Mouse (Mus musculus) MEL (cell line): Measurements from ENCODE around the gene Itpr3. TPM values are rescaled to one million over a fixed set of nuclear protein-coding genes. Genes with fewer than 3 reads are reported as not detected.

ENCODE experiments used
- DNase-seq: peaks from one replicate; pipeline ENCODE4 v3.0.0; 2011; ENCODE audit warnings: low read depth, low spot score
- H3K27ac ChIP-seq: 2 replicates; pipeline ENCODE4 v1.5.1; 2012; ENCODE audit warnings: low read depth, mild to moderate bottlenecking, control low read depth, low read length, moderate library complexity; ENCODE audit not compliant: control insufficient read depth
- H3K27me3 ChIP-seq, 2 experiments: fragments of 150-350 bp in 1 of 2; sonication (generic) in 1 of 2; 2 replicates each; pipeline ENCODE4 v1.6.1; 2012; ENCODE audit warnings: low read length in 2 of 2, mild to moderate bottlenecking in 2 of 2, improper control_type of control experiment in 1 of 2, moderate library complexity in 1 of 2; ENCODE audit not compliant: insufficient read depth in 2 of 2, control insufficient read depth in 1 of 2
- H3K36me3 ChIP-seq, 2 experiments: 2 replicates each; pipeline ENCODE4 v1.6.1; 2012 to 2014; ENCODE audit warnings: low read length in 2 of 2, improper control_type of control experiment in 1 of 2, inconsistent platforms in 1 of 2, mild to moderate bottlenecking in 1 of 2; ENCODE audit not compliant: insufficient read depth in 2 of 2, control insufficient read depth in 1 of 2
- H3K4me1 ChIP-seq, 2 experiments: fragments of 150-350 bp in 1 of 2; sonication (generic) in 1 of 2; 2 replicates each; pipeline ENCODE4 v1.6.1; 2012; ENCODE audit warnings: low read length in 2 of 2, improper control_type of control experiment in 1 of 2, mild to moderate bottlenecking in 1 of 2; ENCODE audit not compliant: insufficient read depth in 2 of 2, control insufficient read depth in 1 of 2
- H3K4me3 ChIP-seq, 2 experiments: fragments of 150-350 bp in 1 of 2; sonication (generic) in 1 of 2; 2 replicates each; pipeline ENCODE4 v1.5.1; 2012; ENCODE audit warnings: low read depth in 2 of 2, low read length in 2 of 2, mild to moderate bottlenecking in 2 of 2, moderate library complexity in 2 of 2, control low read depth in 1 of 2, improper control_type of control experiment in 1 of 2; ENCODE audit not compliant: control insufficient read depth in 1 of 2, insufficient read depth in 1 of 2
- H3K79me2 ChIP-seq: 2 replicates; pipeline ENCODE4 v1.6.1; 2012; ENCODE audit warnings: mild to moderate bottlenecking, low read length, moderate library complexity; ENCODE audit not compliant: control insufficient read depth, poor library complexity, insufficient read depth
- H3K9ac ChIP-seq: 2 replicates; pipeline ENCODE4 v1.6.1; 2012; ENCODE audit warnings: low read depth, mild to moderate bottlenecking, control low read depth, low read length, moderate library complexity; ENCODE audit not compliant: control insufficient read depth, poor library complexity, severe bottlenecking
- H3K9me3 ChIP-seq: fragments of 150-350 bp; sonication (generic); replicated peaks from 2 replicates; pipeline ENCODE4 v1.6.1; 2012; ENCODE audit warnings: mild to moderate bottlenecking, low read length, improper control_type of control experiment, moderate library complexity; ENCODE audit not compliant: insufficient read depth
- CHD2 ChIP-seq: IDR thresholded peaks from 2 replicates; pipeline ENCODE4 v1.6.1; 2011; ENCODE audit warnings: low read length, improper control_type of control experiment
- CTCF ChIP-seq, 3 experiments: IDR thresholded peaks in 2 of 3; conservative IDR thresholded peaks in 1 of 3; 2 replicates each; pipeline ENCODE4 v1.5.1; 2011 to 2012; ENCODE audit warnings: low read length in 3 of 3, low read depth in 2 of 3, mild to moderate bottlenecking in 2 of 3, improper control_type of control experiment in 1 of 3, inconsistent platforms in 1 of 3, mixed read lengths in 1 of 3, moderate library complexity in 1 of 3; ENCODE audit not compliant: control insufficient read depth in 1 of 3, insufficient read depth in 1 of 3, poor library complexity in 1 of 3, severe bottlenecking in 1 of 3
- E2F4 ChIP-seq: IDR thresholded peaks from 2 replicates; pipeline ENCODE4 v1.6.1; 2011; ENCODE audit warnings: low read depth, low read length, improper control_type of control experiment, borderline replicate concordance
- ELF1 ChIP-seq: IDR thresholded peaks from 2 replicates; pipeline ENCODE4 v1.6.1; 2014; ENCODE audit warnings: low read depth, mild to moderate bottlenecking, inconsistent platforms, low read length, improper control_type of control experiment, moderate library complexity
- EP300 ChIP-seq, 2 experiments: IDR thresholded peaks; 2 replicates each; pipeline ENCODE4 v1.6.1; 2011; ENCODE audit warnings: improper control_type of control experiment in 2 of 2, low read length in 2 of 2, low read depth in 1 of 2, mild to moderate bottlenecking in 1 of 2
- ETS1 ChIP-seq: IDR thresholded peaks from 2 replicates; pipeline ENCODE4 v1.6.1; 2012; ENCODE audit warnings: low read depth, mild to moderate bottlenecking, inconsistent platforms, low read length, improper control_type of control experiment, moderate library complexity
- GABPA ChIP-seq: IDR thresholded peaks from 2 replicates; pipeline ENCODE4 v1.6.1; 2012; ENCODE audit warnings: low read depth, mild to moderate bottlenecking, inconsistent platforms, low read length, improper control_type of control experiment, moderate library complexity
- GATA1 ChIP-seq: IDR thresholded peaks from 2 replicates; pipeline ENCODE4 v1.6.1; 2011; ENCODE audit warnings: low read depth, low read length, improper control_type of control experiment
- HCFC1 ChIP-seq: IDR thresholded peaks from 2 replicates; pipeline ENCODE4 v1.6.1; 2012; ENCODE audit warnings: low read depth, mild to moderate bottlenecking, inconsistent platforms, low read length, improper control_type of control experiment, moderate library complexity
- JUND ChIP-seq: IDR thresholded peaks from 2 replicates; pipeline ENCODE4 v1.6.1; 2011; ENCODE audit warnings: low read depth, mild to moderate bottlenecking, improper control_type of control experiment, low read length
- MAFK ChIP-seq: IDR thresholded peaks from 2 replicates; pipeline ENCODE4 v1.6.1; 2011; ENCODE audit warnings: low read depth, mild to moderate bottlenecking, low read length, improper control_type of control experiment, borderline replicate concordance
- MAX ChIP-seq: IDR thresholded peaks from 2 replicates; pipeline ENCODE4 v1.6.1; 2011; ENCODE audit warnings: low read length, improper control_type of control experiment
- MAZ ChIP-seq: IDR thresholded peaks from 2 replicates; pipeline ENCODE4 v1.6.1; 2012; ENCODE audit warnings: low read depth, mild to moderate bottlenecking, inconsistent platforms, low read length, improper control_type of control experiment
- MEF2A ChIP-seq: IDR thresholded peaks from 2 replicates; pipeline ENCODE4 v1.6.1; 2014; ENCODE audit warnings: low read depth, mild to moderate bottlenecking, inconsistent platforms, low read length, improper control_type of control experiment; ENCODE audit not compliant: poor library complexity, insufficient replicate concordance, severe bottlenecking; ENCODE audit errors: extremely low read depth
- MXI1 ChIP-seq: IDR thresholded peaks from 2 replicates; pipeline ENCODE4 v1.6.1; 2011; ENCODE audit warnings: mild to moderate bottlenecking, low read depth, low read length, improper control_type of control experiment
- MYB ChIP-seq: IDR thresholded peaks from 2 replicates; pipeline ENCODE4 v1.6.1; 2011; ENCODE audit warnings: mild to moderate bottlenecking, low read depth, low read length, improper control_type of control experiment
- MYC ChIP-seq: IDR thresholded peaks from 2 replicates; pipeline ENCODE4 v1.6.1; 2011; ENCODE audit warnings: low read depth, mild to moderate bottlenecking, low read length, improper control_type of control experiment, moderate library complexity
- NELFE ChIP-seq: IDR thresholded peaks from 2 replicates; pipeline ENCODE4 v1.6.1; 2011; ENCODE audit warnings: low read depth, low read length, improper control_type of control experiment
- NRF1 ChIP-seq: IDR thresholded peaks from 2 replicates; pipeline ENCODE4 v1.6.1; 2014; ENCODE audit warnings: low read depth, mild to moderate bottlenecking, inconsistent platforms, low read length, improper control_type of control experiment, moderate library complexity; ENCODE audit not compliant: poor library complexity, insufficient read depth, severe bottlenecking
- POLR2A ChIP-seq, 2 experiments: IDR thresholded peaks; 2 replicates each; pipeline ENCODE4 v1.6.1; 2011 to 2012; ENCODE audit warnings: low read length in 2 of 2, mild to moderate bottlenecking in 2 of 2, control low read depth in 1 of 2, improper control_type of control experiment in 1 of 2, low read depth in 1 of 2, moderate library complexity in 1 of 2; ENCODE audit not compliant: control insufficient read depth in 1 of 2, insufficient read depth in 1 of 2, poor library complexity in 1 of 2
- POLR2AphosphoS2 ChIP-seq: IDR thresholded peaks from 2 replicates; pipeline ENCODE4 v1.6.1; 2011; ENCODE audit warnings: low read length, improper control_type of control experiment
- POLR2AphosphoS5 ChIP-seq: IDR thresholded peaks from 2 replicates; pipeline ENCODE4 v1.6.1; 2012; ENCODE audit warnings: low read depth, borderline replicate concordance, mild to moderate bottlenecking, inconsistent platforms, low read length, moderate library complexity, mixed read lengths
- RAD21 ChIP-seq: IDR thresholded peaks from 2 replicates; pipeline ENCODE4 v1.6.1; 2011; ENCODE audit warnings: mild to moderate bottlenecking, low read depth, low read length, improper control_type of control experiment
- RCOR1 ChIP-seq: IDR thresholded peaks from 2 replicates; pipeline ENCODE4 v1.6.1; 2012; ENCODE audit warnings: low read depth, mild to moderate bottlenecking, inconsistent platforms, low read length, improper control_type of control experiment
- SIN3A ChIP-seq: IDR thresholded peaks from 2 replicates; pipeline ENCODE4 v1.6.1; 2012; ENCODE audit warnings: low read length, improper control_type of control experiment, inconsistent platforms
- SMC3 ChIP-seq: IDR thresholded peaks from 2 replicates; pipeline ENCODE4 v1.6.1; 2011; ENCODE audit warnings: low read depth, low read length, improper control_type of control experiment
- TAL1 ChIP-seq: IDR thresholded peaks from 2 replicates; pipeline ENCODE4 v1.6.1; 2012; ENCODE audit warnings: mild to moderate bottlenecking, inconsistent platforms, low read length, moderate library complexity, mixed read lengths
- TBP ChIP-seq: IDR thresholded peaks from 2 replicates; pipeline ENCODE4 v1.8.0; 2011; ENCODE audit warnings: low read depth, low read length, improper control_type of control experiment
- TCF12 ChIP-seq: IDR thresholded peaks from 2 replicates; pipeline ENCODE4 v1.6.1; 2014; ENCODE audit warnings: low read depth, mild to moderate bottlenecking, inconsistent platforms, low read length, improper control_type of control experiment, moderate library complexity
- UBTF ChIP-seq: IDR thresholded peaks from 2 replicates; pipeline ENCODE4 v1.6.1; 2012; ENCODE audit warnings: low read depth, mild to moderate bottlenecking, inconsistent platforms, low read length, improper control_type of control experiment, moderate library complexity, borderline replicate concordance; ENCODE audit not compliant: insufficient read depth
- USF1 ChIP-seq: IDR thresholded peaks from 2 replicates; pipeline ENCODE4 v1.6.1; 2014; ENCODE audit warnings: low read depth, mild to moderate bottlenecking, inconsistent platforms, low read length, improper control_type of control experiment, moderate library complexity
- USF2 ChIP-seq, 2 experiments: IDR thresholded peaks; 2 replicates each; pipeline ENCODE4 v1.6.1; 2011 to 2012; ENCODE audit warnings: improper control_type of control experiment in 2 of 2, low read length in 2 of 2, borderline replicate concordance in 1 of 2, inconsistent platforms in 1 of 2, low read depth in 1 of 2, mild to moderate bottlenecking in 1 of 2; ENCODE audit not compliant: insufficient read depth in 1 of 2
- ZC3H11A ChIP-seq: IDR thresholded peaks from 2 replicates; pipeline ENCODE4 v1.6.1; 2012; ENCODE audit warnings: low read depth, mild to moderate bottlenecking, inconsistent platforms, low read length, improper control_type of control experiment
- ZKSCAN1 ChIP-seq: IDR thresholded peaks from 2 replicates; pipeline ENCODE4 v1.6.1; 2012; ENCODE audit warnings: low read depth, mild to moderate bottlenecking, inconsistent platforms, low read length, improper control_type of control experiment, moderate library complexity
- ZMIZ1 ChIP-seq: IDR thresholded peaks from 2 replicates; pipeline ENCODE4 v1.6.1; 2012; ENCODE audit warnings: low read depth, mild to moderate bottlenecking, inconsistent platforms, low read length, improper control_type of control experiment, moderate library complexity
- ZNF384 ChIP-seq: IDR thresholded peaks from 2 replicates; pipeline ENCODE4 v1.6.1; 2012; ENCODE audit warnings: low read depth, mild to moderate bottlenecking, inconsistent platforms, low read length, improper control_type of control experiment
- polyA plus RNA-seq, 2 experiments: library from polyadenylated mRNA; stranded (reverse) in 1 of 2; unstranded in 1 of 2; fragments of >175 nt in 1 of 2; fragments of >200 nt in 1 of 2; gene quantifications; 2 replicates each; pipeline versions ENCODE4 v1.2.1 to v1.2.4; 2012; ENCODE audit warnings: low replicate concordance in 2 of 2, low read depth in 1 of 2; ENCODE audit not compliant: insufficient read length in 2 of 2, insufficient read depth in 1 of 2, missing spikeins in 1 of 2
- total RNA-seq: library from RNA; depleted of rRNA; stranded (reverse); fragments of 300-350 nt; gene quantifications from 2 replicates; pipeline ENCODE4 v1.2.3, GENCODE M21; 2012

The Itpr3 gene
- total and polyA plus RNA-seq, 3 experiments: 7.3 to 11.4 TPM; not detected in 1

GRCm38 (mm10) chr17:27133551-27134141, 76.5 kb downstream of the Itpr3 start, which contains the start of gene Uqcc2:
TSS of gene Uqcc2 (minus strand) at chr17:27133916.
- peak; percentile 95 for DNase-seq
- Histone ChIP-seq H3K27me3 (no peaks in the 10 kb centered on the region), H3K79me2 (peaks cover 7% of the 10 kb centered on the region), H3K36me3 (peaks cover 0 to 6% of the 10 kb centered on the region in 2 experiments; a peak in 1 of 4 replicates), H3K9ac (peak within 1 kb of the TSS; percentile 83), H3K4me3 (peak within 1 kb of the TSS; percentile 66 to 70), H3K9me3 (no peaks in the 10 kb centered on the region), H3K4me1 (peaks cover 0 to 12% of the 10 kb centered on the region in 2 experiments; a peak in 2 of 4 replicates), H3K27ac (peak within 1 kb of the TSS; percentile 79)
- TF ChIP-seq MYC (peak; percentile 84; the same call in 1 of the 2 replicates), E2F4 (no peak), CHD2 (no peak), ELF1 (no peak), JUND (no peak), CTCF (IDR thresholded peaks at IDR 0.05 in 2 of 3, conservative IDR thresholded peaks at IDR 0.05 in 1 of 3; ENCODE audit: control insufficient read depth in 1 of 3, insufficient read depth in 1 of 3, low read depth in 2 of 3, low read length in 3 of 3, poor library complexity in 1 of 3, severe bottlenecking in 1 of 3) (peak; percentile 10 to 66 (median 58); a peak in 5 of 6 replicates), POLR2AphosphoS2 (peak; percentile 76), NRF1 (peak; percentile 77), ZNF384 (no peak), TCF12 (peak; percentile 41; the same call in 1 of the 2 replicates), TAL1 (no peak), RAD21 (peak; percentile 63), RCOR1 (no peak), SMC3 (peak; percentile 43; the same call in 1 of the 2 replicates), MEF2A (no peak), MYB (no peak), ZC3H11A (peak; percentile 32; the same call in 1 of the 2 replicates), GABPA (no peak), MAFK (no peak), UBTF (no peak), SIN3A (0 out of 2 replicates have a peak, but pooled peaks have one; percentile 16), ZKSCAN1 (no peak), MXI1 (peak; percentile 74), ZMIZ1 (0 out of 2 replicates have a peak, but pooled peaks have one; percentile 60), USF2 (IDR thresholded peaks at IDR 0.05; ENCODE audit: borderline replicate concordance in 1 of 2, insufficient read depth in 1 of 2, low read depth in 1 of 2, low read length in 2 of 2) (no peak), POLR2AphosphoS5 (no peak), ETS1 (no peak), TBP (peak; percentile 69), MAZ (peak; percentile 59; the same call in 1 of the 2 replicates), HCFC1 (peak; percentile 68), USF1 (peak; percentile 31; the same call in 1 of the 2 replicates), GATA1 (no peak), POLR2A (IDR thresholded peaks at IDR 0.05; ENCODE audit: control insufficient read depth in 1 of 2, insufficient read depth in 1 of 2, low read depth in 1 of 2, low read length in 2 of 2, poor library complexity in 1 of 2) (peak; percentile 90 to 92), MAX (peak; percentile 99), NELFE (peak; percentile 80), EP300 (IDR thresholded peaks at IDR 0.05; ENCODE audit: low read depth in 1 of 2, low read length in 2 of 2) (no peak)
